Mouse (Mus musculus) adrenal gland, postnatal 25 days (tissue): Measurements from ENCODE around the gene Zfp609. TPM values are rescaled to one million over a fixed set of nuclear protein-coding genes. Genes with fewer than 3 reads are reported as not detected.

Experiments
- DNase-seq: peaks from one replicate; pipeline ENCODE4 v3.0.0; 2021; ENCODE audit warnings: mixed read lengths
- long read RNA-seq: library from polyadenylated mRNA; stranded (forward); transcript quantifications from one replicate; pipeline ENCODE4 v2.0.0, GENCODE M21; 2021
- total RNA-seq: library from RNA; stranded (reverse); gene quantifications from 2 replicates; pipeline ENCODE4 v1.2.3, GENCODE M21; 2021

Zfp609 gene
- 35.1 and 35.7 TPM in 2 replicates for total RNA-seq
- long read RNA-seq, partial matches to known transcripts: 5 of 7 reads
- long read RNA-seq, other reads (novel, unspliced or antisense): 2 of 7 reads

DNA sequence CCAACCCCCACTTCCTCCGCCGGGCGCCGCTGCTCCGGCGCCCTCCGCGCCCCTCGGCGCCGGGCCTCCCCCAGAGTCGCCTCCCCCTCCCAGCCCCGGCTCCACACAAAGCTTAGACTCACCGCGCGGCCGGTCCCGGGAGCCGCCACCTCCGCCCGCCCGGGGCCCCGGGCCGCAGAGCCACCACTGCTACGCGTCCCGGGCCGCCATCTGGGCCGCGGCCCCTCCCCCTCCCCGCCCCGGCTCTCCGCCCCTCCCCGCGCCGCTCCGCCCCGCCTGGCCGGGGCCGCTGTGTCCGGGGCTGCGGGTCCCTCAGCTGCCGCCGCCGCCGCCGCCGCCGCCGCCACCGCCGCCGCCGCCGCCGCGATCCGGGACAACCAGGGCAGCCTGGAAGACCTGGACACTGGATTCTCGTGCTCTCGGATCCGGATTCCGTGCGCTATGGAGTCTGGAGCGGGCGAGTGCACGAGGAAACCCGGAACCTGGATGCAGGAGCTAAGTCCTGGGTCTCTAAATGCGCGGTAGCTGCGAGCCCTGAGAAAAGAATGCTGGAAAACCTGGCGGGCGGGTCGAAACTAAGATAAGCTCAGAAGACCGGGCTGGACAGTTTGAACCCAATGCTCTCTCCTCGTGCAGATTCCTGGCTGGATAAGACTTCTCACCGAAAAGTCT is at the start of gene Zfp609:
Gene Zfp609, minus strand, starts transcription at position 221 of the 672 bp plus-strand sequence.
- DNase-seq: peak; percentile 93

DNA sequence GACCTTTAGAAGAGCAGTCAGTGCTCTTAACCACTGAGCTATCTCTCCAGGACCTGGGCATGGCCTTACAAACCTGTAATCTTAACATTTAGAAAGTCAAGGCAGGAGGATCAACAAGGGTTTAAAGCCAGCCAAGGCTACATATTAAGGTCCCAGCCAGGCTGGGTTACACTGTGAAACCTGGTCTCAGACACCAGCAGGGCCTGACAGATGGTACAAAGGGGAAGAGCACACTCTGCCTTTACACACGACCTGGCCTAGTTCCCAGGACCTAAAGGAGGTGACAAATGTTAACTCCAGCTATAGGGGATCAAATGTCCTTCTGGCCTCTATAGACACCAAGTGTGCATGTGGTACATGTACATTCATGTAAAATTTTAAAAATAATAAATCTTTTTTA is 32.3 kb upstream of the Zfp609 start:
- no peak for DNase-seq

DNA sequence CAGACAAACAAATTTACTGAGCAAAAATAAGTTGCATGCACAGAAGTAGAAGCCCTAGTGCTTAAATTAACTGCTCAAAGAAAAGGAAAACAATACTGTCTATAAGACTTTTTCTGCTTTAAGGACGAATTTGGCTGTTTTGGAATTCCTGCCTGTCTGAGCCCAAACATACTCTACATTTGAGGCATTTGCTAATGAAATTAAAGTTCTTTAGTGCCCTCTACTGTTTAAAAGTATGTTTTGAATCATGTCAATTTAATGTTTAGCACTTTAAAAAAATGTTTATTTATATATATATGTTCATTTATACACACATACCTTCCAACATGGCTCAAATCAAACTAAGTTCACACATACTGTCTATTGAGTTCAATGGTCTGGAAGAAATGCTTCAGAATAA is 22.8 kb upstream of the Zfp609 start:
- no peak for DNase-seq

DNA sequence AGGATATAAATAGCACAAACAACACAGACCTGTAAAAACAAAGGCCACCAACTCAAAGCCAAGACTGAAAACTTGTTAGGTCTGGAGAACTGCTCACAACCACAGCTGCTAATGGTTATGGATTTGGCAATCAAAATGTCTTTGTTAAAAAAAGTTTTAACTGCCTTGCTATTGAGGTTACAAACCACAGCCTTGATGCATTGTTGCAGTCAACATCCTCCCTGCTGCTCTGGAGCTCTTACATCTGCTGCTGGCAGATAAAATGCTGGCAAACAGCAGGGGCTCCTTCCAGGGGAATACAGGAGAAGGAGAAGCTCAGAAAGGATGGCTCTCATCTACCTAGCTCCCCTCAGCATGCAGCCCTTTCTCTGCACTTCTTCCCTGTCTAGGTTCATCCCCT is 20.8 kb upstream of the Zfp609 start:
- no peak for DNase-seq

DNA sequence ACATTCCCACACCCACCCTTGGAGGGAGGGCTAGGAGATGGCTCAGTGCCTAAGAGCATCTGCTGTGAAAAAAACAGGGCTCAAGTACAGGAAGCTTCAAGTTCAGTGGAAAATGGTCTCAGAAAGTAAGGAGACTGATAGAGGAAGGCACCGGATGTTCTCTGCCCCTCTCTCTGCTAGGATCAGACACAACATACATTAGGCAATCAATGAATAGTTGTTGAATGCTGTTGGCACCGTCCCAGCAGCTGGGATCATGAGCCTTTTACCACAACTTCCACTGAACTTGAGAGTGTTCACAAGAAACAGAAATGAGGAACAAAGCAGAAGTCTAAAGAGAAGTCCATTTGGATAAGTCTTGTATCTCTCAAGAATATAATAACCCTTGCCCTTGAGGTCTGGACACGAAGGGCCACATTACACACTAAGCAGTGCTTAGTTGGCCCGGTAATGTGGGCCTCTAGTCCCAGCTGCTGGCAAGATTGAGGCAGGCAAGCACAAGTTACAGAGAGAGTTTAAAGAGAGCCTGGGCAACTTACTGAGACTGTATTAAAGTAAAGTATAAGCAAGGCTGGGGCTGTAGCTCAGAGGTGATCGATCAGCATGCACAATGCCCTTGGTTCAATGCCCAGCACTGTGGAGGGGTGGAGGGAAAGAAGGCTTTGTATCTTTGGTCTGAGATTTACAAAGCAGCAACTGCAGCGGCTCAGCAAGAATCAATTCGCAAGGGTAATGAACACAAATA is 17.2 kb upstream of the Zfp609 start:
- peak; percentile 30 for DNase-seq

DNA sequence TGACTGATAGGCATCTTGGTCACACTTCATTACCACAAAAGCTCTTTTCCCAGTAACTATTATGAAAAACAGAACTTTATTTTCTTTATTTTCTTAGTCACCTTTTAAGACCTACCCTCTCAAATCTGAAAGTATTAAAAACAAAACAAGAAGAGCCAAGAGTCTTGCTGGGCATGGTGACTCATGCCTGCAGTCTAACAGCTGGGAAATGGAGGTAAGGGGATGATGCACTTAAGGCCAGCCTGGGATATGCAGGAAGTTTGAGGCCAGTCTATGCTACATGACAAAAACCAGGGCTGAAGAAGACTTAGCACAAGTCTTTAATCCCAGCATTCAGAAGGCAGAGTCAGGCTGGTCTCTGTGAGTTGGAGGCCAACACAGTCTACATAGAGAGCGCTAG is 12.5 kb upstream of the Zfp609 start:
- no peak for DNase-seq

DNA sequence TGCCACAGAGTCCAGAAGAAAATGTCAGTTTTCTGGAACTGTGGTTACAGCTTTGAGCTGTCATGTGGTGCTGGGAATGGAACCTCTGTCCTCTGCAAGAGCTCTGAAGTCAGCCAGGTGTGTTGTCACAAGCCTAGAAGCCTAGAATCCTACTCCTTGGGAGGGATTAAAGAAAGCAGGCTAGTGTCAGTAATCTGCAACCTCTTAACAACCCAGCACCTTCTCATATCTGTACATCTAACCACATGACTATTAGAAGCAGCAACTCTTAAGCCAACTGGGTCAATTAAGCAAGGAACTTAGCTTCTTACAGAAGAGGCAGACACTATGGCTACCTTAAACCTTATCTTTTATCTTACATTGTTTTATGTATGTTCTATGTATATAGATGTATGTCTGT is 9.6 kb upstream of the Zfp609 start:
- no peak for DNase-seq

DNA sequence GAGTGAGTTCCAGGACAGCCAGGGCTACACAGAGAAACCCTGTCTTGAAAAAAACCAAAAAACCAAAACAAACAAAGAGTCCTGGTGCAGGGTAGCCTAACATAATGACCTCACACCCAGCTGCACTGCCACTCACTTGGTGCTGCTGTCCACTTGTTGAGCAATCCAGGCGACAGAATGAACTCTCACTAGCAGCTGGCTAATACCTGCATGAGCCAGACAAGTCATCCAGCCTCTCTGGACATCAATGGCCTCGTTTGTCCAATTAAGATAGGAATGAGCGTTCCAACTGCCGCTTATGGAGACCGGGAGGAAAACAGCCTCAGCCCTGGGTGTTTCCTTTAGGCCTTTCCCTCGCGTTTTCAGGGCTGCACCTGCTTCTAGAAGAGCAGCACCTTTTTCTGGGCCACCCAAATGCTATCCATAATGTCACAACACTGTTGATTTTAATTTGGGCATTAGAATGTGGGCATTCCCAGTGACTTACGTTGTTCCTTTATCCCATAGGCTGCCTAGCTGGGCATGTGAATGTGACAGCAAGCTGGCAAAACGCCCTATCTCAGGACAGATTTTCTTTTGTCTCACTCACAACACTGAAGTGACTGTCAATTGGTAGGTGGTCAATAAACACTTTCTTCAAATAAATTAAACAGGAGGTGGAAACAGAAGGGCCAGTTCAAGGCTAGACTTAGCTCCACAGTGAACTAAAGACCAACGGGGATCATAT is 7.4 kb upstream of the Zfp609 start:
- DNase-seq: no peak

DNA sequence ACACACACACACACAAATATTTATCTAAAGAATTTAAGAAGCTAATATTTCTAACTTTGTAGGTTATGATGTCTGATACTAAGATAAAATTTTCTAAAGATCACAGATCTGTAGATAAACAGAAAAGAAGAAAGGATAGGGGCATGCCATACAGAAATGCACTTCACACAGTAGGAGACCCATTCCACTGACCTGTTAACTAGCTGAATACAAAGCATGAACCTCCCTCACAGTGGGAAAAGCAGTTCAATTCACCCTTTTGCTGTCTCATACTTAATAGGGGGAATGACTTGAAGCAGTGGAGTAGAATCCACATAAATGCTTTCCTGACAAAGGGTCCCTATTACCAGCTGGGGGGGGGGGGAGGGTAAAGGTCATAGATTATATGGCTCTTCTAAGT is 6.3 kb upstream of the Zfp609 start:
- no peak for DNase-seq

DNA sequence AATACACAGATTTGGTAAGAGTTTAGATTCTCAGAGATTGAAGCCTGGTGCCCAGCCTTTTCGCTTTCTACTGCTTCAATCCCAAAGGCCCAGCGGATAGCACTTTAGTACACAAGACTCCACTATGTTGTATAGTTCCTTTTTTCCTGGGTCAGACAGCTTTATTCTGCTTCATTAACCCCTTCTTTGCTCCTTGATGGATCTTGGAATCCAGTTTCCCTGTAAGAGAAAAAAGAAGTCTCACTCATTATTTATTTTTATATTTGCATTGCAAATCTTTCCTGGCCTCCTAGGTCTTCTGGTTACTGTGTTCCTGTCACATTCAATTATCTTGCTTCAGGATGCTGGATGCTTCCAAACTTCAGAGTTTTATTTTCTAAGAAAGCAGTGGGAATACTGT is 5.9 kb upstream of the Zfp609 start:
- DNase-seq: no peak

DNA sequence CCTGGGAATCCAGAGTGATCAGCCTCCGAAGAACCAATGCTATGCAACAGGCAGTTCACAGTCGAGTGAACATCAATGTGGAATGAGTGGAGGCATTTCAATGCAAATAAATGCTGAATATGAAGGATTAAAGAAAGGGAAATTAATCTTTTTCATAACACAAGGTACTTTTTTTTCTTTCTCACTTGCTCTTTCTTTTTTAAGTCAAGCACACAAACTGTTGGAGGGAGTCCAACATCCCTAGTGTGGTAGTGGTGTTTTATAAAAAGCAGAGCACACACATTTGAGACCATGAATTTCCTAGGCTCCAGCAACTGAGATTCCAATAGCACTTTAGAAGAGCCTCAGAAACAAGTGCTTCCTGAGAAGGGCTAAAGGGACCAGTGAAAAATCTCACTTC is 4.7 kb upstream of the Zfp609 start:
- DNase-seq: no peak

DNA sequence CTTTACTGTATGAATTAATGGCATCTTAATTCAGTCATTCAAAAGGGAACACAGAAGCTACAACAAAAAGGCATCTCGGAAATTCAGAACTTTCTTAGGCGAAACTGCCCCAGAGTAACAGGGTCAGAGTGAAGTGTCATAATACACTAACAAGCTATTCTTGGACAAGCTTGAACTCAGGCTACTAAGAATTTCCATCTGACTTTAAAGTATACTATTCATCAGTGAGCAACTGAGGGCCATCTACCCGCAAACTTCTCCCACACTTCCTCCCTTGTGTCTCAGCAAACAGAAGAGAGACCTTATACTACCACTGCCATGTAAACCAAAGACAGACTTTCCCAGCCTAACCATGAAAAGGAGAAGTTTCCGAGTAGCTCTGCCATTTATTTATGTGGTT is 3.8 kb upstream of the Zfp609 start:
- no peak for DNase-seq

DNA sequence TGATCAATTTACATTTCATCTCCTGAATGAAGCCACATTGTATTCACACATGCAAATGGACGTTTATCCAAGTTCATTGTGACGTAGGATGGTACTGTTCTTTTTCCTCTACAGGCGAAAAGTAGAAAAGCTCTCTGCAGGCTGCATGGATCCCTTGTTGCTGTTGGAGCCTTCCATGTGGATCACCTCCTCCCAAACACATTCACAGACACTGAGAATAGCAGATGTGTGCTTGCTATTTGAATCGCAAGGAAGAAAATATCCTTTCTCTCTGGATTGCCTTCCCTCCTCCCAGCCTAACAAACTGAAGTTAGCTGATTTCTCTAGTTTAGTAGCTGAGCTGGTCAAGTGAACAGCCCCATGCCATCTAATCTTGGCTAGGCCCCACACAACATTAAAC is 2.9 kb upstream of the Zfp609 start:
- DNase-seq: no peak

DNA sequence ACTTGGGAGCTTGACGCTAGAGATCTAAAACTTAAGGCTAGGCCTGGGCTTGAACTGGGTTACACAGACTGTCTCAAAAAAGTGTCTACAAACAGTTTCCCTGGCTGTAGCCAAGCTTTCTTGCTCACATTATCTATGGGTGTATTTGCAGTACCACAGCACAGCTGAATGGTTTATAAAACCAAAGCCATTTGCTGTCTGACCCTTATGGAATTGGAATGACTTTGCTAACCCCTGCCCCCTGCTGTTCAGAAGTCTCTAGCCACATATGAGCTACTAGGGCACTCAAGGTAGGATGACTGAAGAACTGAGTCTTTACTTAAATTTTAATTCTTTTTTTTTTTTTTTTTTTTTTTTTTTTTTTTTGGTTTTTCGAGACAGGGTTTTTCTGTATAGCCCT is 2.0 kb upstream of the Zfp609 start:
- peak; percentile 52 for DNase-seq

DNA sequence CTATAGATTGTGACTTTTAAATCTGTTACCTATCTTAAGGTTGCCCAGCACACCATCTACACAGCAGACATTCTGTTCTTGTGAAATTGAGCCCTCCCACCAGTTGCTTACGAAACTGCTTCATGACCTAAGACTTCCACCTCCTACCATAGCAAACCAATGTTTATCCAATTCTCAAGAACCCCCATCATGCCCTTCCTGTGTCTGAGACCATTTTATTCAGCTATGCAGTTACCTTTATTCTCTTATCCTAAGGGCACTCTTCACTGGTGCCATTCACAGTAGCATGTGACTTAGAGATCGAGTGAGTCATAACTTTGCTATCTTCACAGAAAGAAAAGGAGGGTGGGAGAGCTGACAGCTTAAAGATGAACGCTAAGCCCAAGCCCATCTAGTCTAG is 1.1 kb upstream of the Zfp609 start:
- DNase-seq: no peak

DNA sequence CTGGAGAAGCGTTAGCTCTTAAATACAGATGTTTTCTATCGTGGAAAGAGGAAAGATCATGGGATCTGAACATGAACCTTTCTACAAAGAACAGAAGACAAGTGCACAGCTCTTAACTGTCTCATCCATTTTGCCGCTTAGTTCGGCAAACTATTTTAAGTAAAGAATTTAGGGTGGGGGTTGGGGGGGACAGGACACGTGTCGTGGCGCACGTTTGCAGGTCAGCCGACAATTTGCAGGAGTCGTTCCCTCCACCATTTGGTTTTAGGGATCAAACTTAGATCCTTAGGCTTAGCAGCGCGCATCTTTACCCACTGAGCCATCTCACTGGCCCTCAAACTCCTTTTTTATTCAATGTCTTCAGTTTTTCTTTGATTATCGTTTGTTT is 646 bp upstream of the Zfp609 start:
- DNase-seq: no peak

DNA sequence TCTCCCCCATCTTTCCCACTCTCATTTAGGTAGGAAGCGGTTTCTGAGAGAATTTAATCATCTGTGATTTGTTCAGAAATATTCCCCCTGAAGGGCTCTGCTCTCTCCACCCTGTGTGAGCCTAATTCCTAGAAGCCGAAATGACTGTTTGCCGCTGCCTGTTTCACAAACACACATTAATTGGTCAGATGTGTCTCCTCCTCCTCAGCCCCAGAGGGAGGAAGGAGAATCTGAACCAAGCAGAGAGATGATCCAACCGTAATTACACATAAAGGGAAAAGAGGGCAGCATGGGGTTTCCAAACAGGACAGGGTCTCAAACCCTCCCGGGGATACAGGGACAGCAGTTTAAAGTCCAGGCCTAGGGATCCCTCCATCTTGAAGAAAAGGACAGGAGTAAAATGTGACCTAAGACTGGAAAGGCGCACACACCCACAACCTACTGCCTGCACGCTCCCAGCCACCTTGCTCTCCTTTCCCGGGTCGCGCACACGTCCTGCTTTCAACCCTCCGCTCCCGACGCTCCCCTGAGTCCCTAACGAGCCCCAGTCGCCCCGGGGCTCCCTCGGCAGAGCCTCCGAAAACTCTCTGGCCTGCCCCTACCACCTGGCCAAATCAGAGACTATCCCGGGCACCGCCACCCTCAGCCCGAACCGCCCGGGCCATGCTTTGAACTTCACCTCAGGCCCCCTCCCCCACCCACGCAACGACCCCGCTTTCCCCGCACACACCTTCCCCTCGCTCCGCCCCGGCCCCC is 598 bp downstream of the Zfp609 start:
- DNase-seq: peak; percentile 19

DNA sequence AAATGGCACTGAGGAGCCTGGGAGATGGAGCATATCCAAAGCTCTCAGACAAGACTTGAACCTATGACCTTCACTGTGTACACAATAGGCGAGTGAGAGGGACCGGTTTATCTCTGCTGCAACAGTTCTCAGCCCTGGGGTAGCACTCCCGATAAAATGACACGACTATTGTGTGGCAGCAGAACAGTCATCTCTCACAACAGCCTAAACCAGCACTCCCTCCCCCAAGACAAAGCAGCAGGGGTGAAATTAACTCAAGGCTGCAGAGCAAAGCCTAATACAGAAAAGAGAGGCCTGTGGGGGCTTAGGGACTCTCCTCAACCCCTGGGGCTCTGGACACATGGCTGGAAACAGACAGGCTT is 1.2 kb downstream of the Zfp609 start:
- DNase-seq: no peak

DNA sequence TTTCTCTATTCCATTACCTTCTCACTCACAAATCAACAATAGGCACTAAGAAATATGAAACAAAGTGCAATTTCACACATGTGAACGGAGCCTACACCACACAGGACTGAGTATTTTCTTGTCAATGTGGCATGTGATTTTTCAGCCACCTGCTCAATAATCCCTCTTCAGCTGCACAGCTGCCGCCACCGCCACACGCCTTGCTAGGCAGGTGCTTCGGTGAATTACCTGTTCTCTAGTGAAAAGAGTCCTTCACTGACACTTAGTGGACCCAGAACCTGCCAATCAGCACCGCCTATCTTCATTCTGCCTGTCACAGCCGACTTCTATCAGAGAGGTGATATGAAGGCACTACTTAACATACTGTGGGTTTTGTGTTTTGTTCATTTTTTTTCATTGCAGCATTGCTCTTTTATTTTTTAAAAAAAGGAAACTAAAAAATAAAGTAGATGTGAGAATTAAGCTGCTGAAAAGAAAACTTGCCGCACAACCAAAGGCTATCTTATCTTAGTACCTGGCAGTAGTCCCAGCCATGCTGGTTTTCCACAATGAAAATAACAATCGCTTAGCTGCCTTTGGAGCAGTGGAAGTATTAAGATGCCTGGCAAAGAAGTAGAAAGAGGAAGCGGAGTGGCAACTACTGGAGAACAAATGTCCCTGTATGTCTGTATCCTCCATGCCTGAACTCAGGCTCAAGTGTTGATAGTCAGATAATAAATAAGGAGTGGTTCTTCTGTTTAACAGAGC is 3.5 kb downstream of the Zfp609 start:
- no peak for DNase-seq

DNA sequence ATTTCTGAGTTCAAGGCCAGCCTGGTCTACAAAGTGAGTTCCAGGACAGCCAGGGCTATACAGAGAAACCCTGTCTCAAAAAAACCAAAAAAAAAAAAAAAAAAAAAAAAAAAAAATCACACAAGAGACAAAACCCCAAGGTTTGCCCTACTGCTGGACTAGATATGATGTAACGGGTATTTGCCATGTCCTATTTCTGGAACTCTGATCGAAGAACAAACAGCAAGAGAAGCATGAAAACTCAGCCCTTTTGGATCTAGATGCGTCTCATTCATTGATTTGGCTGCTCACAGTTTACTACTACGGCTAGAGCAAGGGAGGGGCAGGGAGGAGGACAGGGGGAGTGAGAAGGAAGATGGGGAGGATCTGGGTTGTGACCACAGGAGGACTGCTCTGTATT is 5.4 kb downstream of the Zfp609 start:
- no peak for DNase-seq

DNA sequence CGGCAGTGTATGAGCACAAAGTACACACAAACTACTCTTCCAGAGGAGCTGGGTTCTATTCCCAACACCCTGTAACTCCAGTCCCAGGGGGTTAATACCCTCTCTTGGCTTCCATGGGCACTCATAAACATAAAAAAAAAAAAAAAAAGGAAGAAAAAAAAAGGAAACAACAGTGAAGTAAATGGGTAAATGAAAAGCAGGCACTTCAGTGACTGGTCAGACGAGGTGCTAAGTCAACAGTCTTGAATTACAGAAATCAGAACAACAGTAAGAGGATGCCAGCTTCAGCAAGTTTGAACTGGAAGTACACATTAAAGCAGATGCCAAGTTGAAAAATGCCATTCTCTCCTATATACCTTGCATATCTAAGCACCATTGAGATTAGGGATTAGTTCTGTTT is 7.1 kb downstream of the Zfp609 start:
- DNase-seq: no peak

DNA sequence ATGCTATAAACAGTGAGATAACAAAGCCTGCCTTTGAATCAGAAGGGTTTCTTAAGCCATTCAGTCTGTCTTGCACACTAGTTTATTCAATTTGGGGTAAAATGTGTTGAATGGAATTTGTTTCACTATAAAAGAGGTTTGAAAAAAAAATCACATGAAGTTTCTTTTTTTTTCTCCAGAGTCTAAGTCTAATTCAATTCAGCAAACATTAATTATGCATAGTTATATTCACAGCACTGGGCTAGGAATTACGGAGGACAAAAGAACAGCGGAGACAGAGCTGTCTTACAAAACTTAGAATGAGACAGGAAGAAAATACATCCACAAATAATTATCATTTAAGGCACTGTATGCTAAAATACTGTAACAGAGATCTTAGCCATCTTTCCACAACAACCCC is 9.0 kb downstream of the Zfp609 start:
- no peak for DNase-seq
